Mouse (Mus musculus): ENCODE measurements at regions not wholly inside any gene's neighbourhood (a gene's known extent, or its start where the extent isn't known, plus 50 kb on each side); places are given as distances from the start of the nearest gene placed in this dataset.
A peak's percentile ranks its signal among the peaks of the same experiment; 100 is the strongest.
"Not testable (repeated sequence)": the region's sequence is repeated elsewhere in the genome, so short reads cannot be mapped to it uniquely, and the experiment has no call there.

GRCm38 (mm10) chr7:53136513-53136912 is 1121.0 kb upstream of the 1700015G11Rik start:
- Histone ChIP-seq H3K4me3 (ENCODE audit: low read length) (no peak overlapping the region), H3K27me3 (ENCODE audit: insufficient read depth, low read length) (no peaks in the 10 kb centered on the region), H3K36me3 (ENCODE audit: insufficient read depth, low read length) (no peaks in the 10 kb centered on the region), H3K4me1 (ENCODE audit: insufficient read depth, low read length) (no peaks in the 10 kb centered on the region), H3K9ac (replicated peaks; ENCODE audit: low read length) (no peak overlapping the region), H3K4me2 (ENCODE audit: low read depth, low read length) (no peak overlapping the region), H3K9me3 (ENCODE audit: low read length) (no peaks in the 10 kb centered on the region), H3K27ac (no peak overlapping the region)
- 52% methylated on average over 2 of the region's 2 CpGs for WGBS
- no peak for DNase-seq (ENCODE audit: low spot score)
- ATAC-seq, result no peak
- no peak for TF ChIP-seq CTCF (IDR thresholded peaks at IDR 0.05; ENCODE audit: low read depth)

GRCm38 (mm10) chr7:53117666-53118065 is 1102.1 kb upstream of the 1700015G11Rik start:
- no peak for TF ChIP-seq CTCF (IDR thresholded peaks at IDR 0.05; ENCODE audit: low read depth)
- ATAC-seq, result no peak

GRCm38 (mm10) chr7:53115781-53116180 is 1100.3 kb upstream of the 1700015G11Rik start:
- ATAC-seq (no peak), DNase-seq (ENCODE audit: low spot score) (no peak)
- Histone ChIP-seq H3K27ac (no peak overlapping the region), H3K4me3 (ENCODE audit: low read length) (no peak overlapping the region), H3K9me3 (ENCODE audit: low read length) (no peaks in the 10 kb centered on the region), H3K36me3 (ENCODE audit: insufficient read depth, low read length) (no peaks in the 10 kb centered on the region), H3K4me1 (ENCODE audit: insufficient read depth, low read length) (no peaks in the 10 kb centered on the region), H3K4me2 (ENCODE audit: low read depth, low read length) (no peak overlapping the region), H3K27me3 (ENCODE audit: insufficient read depth, low read length) (no peaks in the 10 kb centered on the region), H3K9ac (replicated peaks; ENCODE audit: low read length) (no peak overlapping the region)
- TF ChIP-seq CTCF (IDR thresholded peaks at IDR 0.05; ENCODE audit: low read depth), result no peak
- 72% methylated on average over 2 of the region's 2 CpGs for whole genome bisulfite sequencing

More at GRCm38 (mm10) chr7:53117666-53118065, 1102.1 kb upstream of the 1700015G11Rik start:
- Histone ChIP-seq H3K9me3 (ENCODE audit: low read length) (no peaks in the 10 kb centered on the region), H3K4me2 (ENCODE audit: low read depth, low read length) (no peak overlapping the region), H3K4me1 (ENCODE audit: insufficient read depth, low read length) (no peaks in the 10 kb centered on the region), H3K27ac (no peak overlapping the region), H3K36me3 (ENCODE audit: insufficient read depth, low read length) (no peaks in the 10 kb centered on the region), H3K27me3 (ENCODE audit: insufficient read depth, low read length) (no peaks in the 10 kb centered on the region), H3K4me3 (ENCODE audit: low read length) (no peak overlapping the region), H3K9ac (replicated peaks; ENCODE audit: low read length) (no peak overlapping the region)
- no peak for DNase-seq (ENCODE audit: low spot score)

- TF ChIP-seq CTCF (IDR thresholded peaks at IDR 0.05; ENCODE audit: low read depth), result no peak
- Histone ChIP-seq H3K27ac (no peak overlapping the region), H3K9ac (replicated peaks; ENCODE audit: low read length) (no peak overlapping the region), H3K36me3 (ENCODE audit: insufficient read depth, low read length) (no peaks in the 10 kb centered on the region), H3K27me3 (ENCODE audit: insufficient read depth, low read length) (no peaks in the 10 kb centered on the region), H3K4me1 (ENCODE audit: insufficient read depth, low read length) (no peaks in the 10 kb centered on the region), H3K4me3 (ENCODE audit: low read length) (no peak overlapping the region), H3K9me3 (ENCODE audit: low read length) (no peaks in the 10 kb centered on the region), H3K4me2 (ENCODE audit: low read depth, low read length) (no peak overlapping the region)
- ATAC-seq (no peak), DNase-seq (ENCODE audit: low spot score) (no peak)
- 72% methylated on average over 2 of the region's 2 CpGs for WGBS
These were observed 1093.8 kb upstream of the 1700015G11Rik start for GRCm38 (mm10) chr7:53109265-53109855.

GRCm38 (mm10) chr7:53107636-53108035 is 1092.1 kb upstream of the 1700015G11Rik start:
- 89% methylated on average over 3 of the region's 3 CpGs for WGBS
- Histone ChIP-seq H3K36me3 (ENCODE audit: insufficient read depth, low read length) (no peaks in the 10 kb centered on the region), H3K4me2 (ENCODE audit: low read depth, low read length) (no peak overlapping the region), H3K27ac (no peak overlapping the region), H3K9me3 (ENCODE audit: low read length) (no peaks in the 10 kb centered on the region), H3K9ac (replicated peaks; ENCODE audit: low read length) (no peak overlapping the region), H3K4me3 (ENCODE audit: low read length) (no peak overlapping the region), H3K4me1 (ENCODE audit: insufficient read depth, low read length) (no peaks in the 10 kb centered on the region), H3K27me3 (ENCODE audit: insufficient read depth, low read length) (no peaks in the 10 kb centered on the region)
- TF ChIP-seq CTCF (IDR thresholded peaks at IDR 0.05; ENCODE audit: low read depth), result no peak
- ATAC-seq (no peak), DNase-seq (ENCODE audit: low spot score) (no peak)

GRCm38 (mm10) chr7:53085822-53086221 is 1070.3 kb upstream of the 1700015G11Rik start:
- not testable (repeated sequence) for H3K4me1 ChIP-seq (ENCODE audit: insufficient read depth, low read length); DNase-seq (ENCODE audit: low spot score); H3K9ac ChIP-seq (replicated peaks; ENCODE audit: low read length); H3K9me3 ChIP-seq (ENCODE audit: low read length); H3K4me3 ChIP-seq (ENCODE audit: low read length); H3K4me2 ChIP-seq (ENCODE audit: low read depth, low read length); ATAC-seq; H3K27ac ChIP-seq; H3K36me3 ChIP-seq (ENCODE audit: insufficient read depth, low read length); H3K27me3 ChIP-seq (ENCODE audit: insufficient read depth, low read length)
- 88% methylated on average over 3 of the region's 3 CpGs for WGBS

- DNase-seq (ENCODE audit: low spot score) (peak; percentile 3), ATAC-seq (no peak)
- no peak overlapping the region for H3K4me3 ChIP-seq (ENCODE audit: low read length)
- H3K27ac ChIP-seq, result no peak overlapping the region
- H3K36me3 ChIP-seq (ENCODE audit: insufficient read depth, low read length), result no peaks in the 10 kb centered on the region
- H3K27me3 ChIP-seq (ENCODE audit: insufficient read depth, low read length), result no peaks in the 10 kb centered on the region
- TF ChIP-seq CTCF (IDR thresholded peaks at IDR 0.05; ENCODE audit: low read depth), result no peak
- H3K9me3 ChIP-seq (ENCODE audit: low read length), result no peaks in the 10 kb centered on the region
- no peak overlapping the region for H3K4me2 ChIP-seq (ENCODE audit: low read depth, low read length)
- H3K4me1 ChIP-seq (ENCODE audit: insufficient read depth, low read length), result no peaks in the 10 kb centered on the region
- no peak overlapping the region for H3K9ac ChIP-seq (replicated peaks; ENCODE audit: low read length)
These were observed 1055.1 kb upstream of the 1700015G11Rik start for GRCm38 (mm10) chr7:53070621-53071020.

Measured in hindbrain, postnatal 0 days (tissue).